Mouse (Mus musculus) bone marrow, adult 2 months (tissue): Measurements from ENCODE around the gene Olfr1364.

ENCODE experiments used
- CTCF ChIP-seq: fragments of 200-500 bp; IDR thresholded peaks from 2 replicates; pipeline ENCODE4 v1.5.1; 2011; ENCODE audit warnings: low read length, control low read depth; ENCODE audit not compliant: control insufficient read depth, insufficient read depth
- POLR2A ChIP-seq: fragments of 200-500 bp; IDR thresholded peaks from 2 replicates; pipeline ENCODE4 v1.6.1; 2011; ENCODE audit warnings: low read depth, mild to moderate bottlenecking, control low read depth, low read length, borderline replicate concordance; ENCODE audit not compliant: control insufficient read depth

- TF ChIP-seq CTCF (no peak), POLR2A (no peak)
Observed at GRCm38 (mm10) chr13:21550416-21551110, 31.0 kb downstream of the Olfr1364 start.
